Mouse (Mus musculus) embryonic facial prominence, embryonic 14.5 days (tissue): ENCODE data around the gene Mcidas. TPM values are rescaled to one million over a fixed set of nuclear protein-coding genes. Genes with fewer than 3 reads are reported as not detected.

Experiments used
- ATAC-seq: fragments of 200-750 bp; cut with Nextera tagmentation; 2 replicates; pipeline ENCODE4 v1.8.0; 2017; ENCODE audit warnings: low read depth, moderate number of reproducible peaks, moderate TSS enrichment
- DNase-seq: peaks from one replicate; pipeline ENCODE4 v3.0.0-alpha.2; 2015; ENCODE audit warnings: low spot score
- H3K27ac ChIP-seq: fragments of 300-500 bp; sonication (generic); replicated peaks from 2 replicates; pipeline ENCODE4 v1.5.1; 2014; ENCODE audit warnings: low read depth, mild to moderate bottlenecking, low read length, moderate library complexity
- H3K27me3 ChIP-seq: fragments of 300-500 bp; sonication (generic); replicated peaks from 2 replicates; pipeline ENCODE4 v1.6.1; 2014; ENCODE audit warnings: low read length; ENCODE audit not compliant: control insufficient read depth, insufficient read depth
- H3K36me3 ChIP-seq: fragments of 300-500 bp; sonication (generic); 2 replicates; pipeline ENCODE4 v1.6.1; 2014; ENCODE audit warnings: low read length, mixed read lengths; ENCODE audit not compliant: control insufficient read depth, insufficient read depth
- H3K4me1 ChIP-seq: fragments of 300-500 bp; sonication (generic); 2 replicates; pipeline ENCODE4 v1.6.1; 2014; ENCODE audit warnings: antibody characterized with exemption, low read length; ENCODE audit not compliant: control insufficient read depth, insufficient read depth
- H3K4me2 ChIP-seq: fragments of 300-500 bp; sonication (generic); 2 replicates; pipeline ENCODE4 v1.6.1; 2014; ENCODE audit warnings: low read depth, mild to moderate bottlenecking, low read length, moderate library complexity, mixed read lengths
- H3K4me3 ChIP-seq: fragments of 300-500 bp; sonication (generic); 2 replicates; pipeline ENCODE4 v1.5.1; 2014; ENCODE audit warnings: low read depth, mild to moderate bottlenecking, low read length
- H3K9ac ChIP-seq: fragments of 300-500 bp; sonication (generic); 2 replicates; pipeline ENCODE4 v1.6.1; 2014; ENCODE audit warnings: low read depth, mild to moderate bottlenecking, low read length, moderate library complexity, mixed read lengths
- H3K9me3 ChIP-seq: fragments of 300-500 bp; sonication (generic); 2 replicates; pipeline ENCODE4 v1.6.1; 2016; ENCODE audit warnings: low read length; ENCODE audit not compliant: control insufficient read depth
- WGBS: fragments of 180-500 bp; shearing (Covaris S2); extraction: QIAGEN DNeasy Blood & Tissue Kit; methylation state at CpG from one replicate; pipeline ENCODE4 v1.1.7; 2014; 5-methylcytosine and 5-hydroxymethylcytosine counted together
- polyA plus RNA-seq: library from polyadenylated mRNA; unstranded; fragments of >200 nt; fragmentation: Nextera tagmentation; extraction: Ambion mirVana; gene quantifications from 2 replicates; pipeline ENCODE4 v1.2.1, GENCODE M21; 2014

Mcidas gene
- polyA plus RNA-seq, 1 experiment from 2014 or later, result 4.1 TPM

GRCm38 (mm10) chr13:113022467-113022866 lies 28.8 kb downstream of the Mcidas start:
- H3K27ac ChIP-seq, result no peak overlapping the region
- ATAC-seq, result no peak
- no peak for DNase-seq
- H3K27me3 ChIP-seq, result no peaks in the 10 kb centered on the region
- H3K4me1 ChIP-seq, result 0 out of 2 replicates have a peak, but pooled peaks cover 4% of the 10 kb centered on the region
- no peak overlapping the region for H3K4me3 ChIP-seq
- H3K4me2 ChIP-seq, result no peak overlapping the region
- 71% methylated on average over 8 of the region's 8 CpGs for WGBS
- H3K36me3 ChIP-seq, result no peaks in the 10 kb centered on the region
- H3K9me3 ChIP-seq, result no peaks in the 10 kb centered on the region
- H3K9ac ChIP-seq, result no peak overlapping the region

GRCm38 (mm10) chr13:113023274-113024143 lies 29.9 kb downstream of the Mcidas start:
- Histone ChIP-seq H3K9ac (no peak overlapping the region), H3K27ac (no peak overlapping the region), H3K27me3 (no peaks in the 10 kb centered on the region), H3K36me3 (no peaks in the 10 kb centered on the region), H3K4me1 (0 out of 2 replicates have a peak, but pooled peaks cover 4% of the 10 kb centered on the region), H3K9me3 (no peaks in the 10 kb centered on the region), H3K4me2 (no peak overlapping the region), H3K4me3 (no peak overlapping the region)
- no peak for ATAC-seq
- DNase-seq, result no peak
- WGBS, result 74% methylated on average over 17 of the region's 17 CpGs

GRCm38 (mm10) chr13:113031351-113031750 lies 37.7 kb downstream of the Mcidas start:
- ATAC-seq, result no peak
- H3K36me3 ChIP-seq, result no peaks in the 10 kb centered on the region
- DNase-seq, result no peak
- H3K9me3 ChIP-seq, result no peaks in the 10 kb centered on the region
- H3K4me2 ChIP-seq, result peak overlapping the region; percentile 94
- H3K4me1 ChIP-seq, result peaks cover 11% of the 10 kb centered on the region
- no peak overlapping the region for H3K27ac ChIP-seq
- H3K4me3 ChIP-seq, result peak overlapping the region; percentile 52
- WGBS, result 4% methylated on average over 6 of the region's 7 CpGs
- no peak overlapping the region for H3K9ac ChIP-seq
- peaks cover 36% of the 10 kb centered on the region for H3K27me3 ChIP-seq

GRCm38 (mm10) chr13:113031792-113032571 lies 38.3 kb downstream of the Mcidas start:
- H3K27me3 ChIP-seq, result peaks cover 36% of the 10 kb centered on the region
- H3K4me2 ChIP-seq, result peak overlapping the region; percentile 94
- H3K36me3 ChIP-seq, result no peaks in the 10 kb centered on the region
- H3K4me1 ChIP-seq, result peaks cover 11% of the 10 kb centered on the region
- DNase-seq (peak; percentile 71), ATAC-seq (peak; percentile 39)
- 1% methylated on average over 39 of the region's 40 CpGs for WGBS
- peak overlapping the region; percentile 52 for H3K9ac ChIP-seq
- peak overlapping the region; percentile 52 for H3K4me3 ChIP-seq
- no peak overlapping the region for H3K27ac ChIP-seq
- no peaks in the 10 kb centered on the region for H3K9me3 ChIP-seq

GRCm38 (mm10) chr13:113032831-113033230 lies 39.2 kb downstream of the Mcidas start:
- H3K4me1 ChIP-seq, result peaks cover 11% of the 10 kb centered on the region
- no peak overlapping the region for H3K4me3 ChIP-seq
- H3K9ac ChIP-seq, result no peak overlapping the region
- H3K36me3 ChIP-seq, result no peaks in the 10 kb centered on the region
- DNase-seq, result no peak
- no peaks in the 10 kb centered on the region for H3K9me3 ChIP-seq
- peaks cover 36% of the 10 kb centered on the region for H3K27me3 ChIP-seq
- no peak for ATAC-seq
- H3K27ac ChIP-seq, result no peak overlapping the region
- no peak overlapping the region for H3K4me2 ChIP-seq

- ATAC-seq, result no peak
- peak overlapping the region; percentile 60 for H3K9ac ChIP-seq
- H3K4me3 ChIP-seq, result peak overlapping the region; percentile 57
- DNase-seq, result no peak
- H3K4me1 ChIP-seq, result peaks cover 11% of the 10 kb centered on the region
- H3K36me3 ChIP-seq, result no peaks in the 10 kb centered on the region
- peaks cover 36% of the 10 kb centered on the region for H3K27me3 ChIP-seq
- WGBS, result 2% methylated on average over 11 of the region's 11 CpGs
- H3K27ac ChIP-seq, result no peak overlapping the region
- H3K9me3 ChIP-seq, result no peaks in the 10 kb centered on the region
- peak overlapping the region; percentile 99 for H3K4me2 ChIP-seq
Observed at GRCm38 (mm10) chr13:113034271-113034886, 40.7 kb downstream of the Mcidas start.

- H3K36me3 ChIP-seq, result no peaks in the 10 kb centered on the region
- H3K9ac ChIP-seq, result peak within 1 kb of the TSS; percentile 60
- peak within 1 kb of the TSS; percentile 57 for H3K4me3 ChIP-seq
- H3K9me3 ChIP-seq, result no peaks in the 10 kb centered on the region
- peak within 1 kb of the TSS; percentile 99 for H3K4me2 ChIP-seq
- ATAC-seq (peak; percentile 48; the same call in 1 of the 2 replicates), DNase-seq (peak; percentile 68)
- H3K27me3 ChIP-seq, result peaks cover 36% of the 10 kb centered on the region
- WGBS, result under 1% methylated on average over 43 of the region's 46 CpGs
- H3K27ac ChIP-seq, result no peak within 1 kb of the TSS
- H3K4me1 ChIP-seq, result peaks cover 11% of the 10 kb centered on the region
Observed at GRCm38 (mm10) chr13:113034950-113035421, 41.3 kb downstream of the Mcidas start, which contains the start of gene Cdc20b. Gene Cdc20b (plus strand): TSS chr13:113035111.

GRCm38 (mm10) chr13:113035852-113036251 lies 42.2 kb downstream of the Mcidas start:
- ATAC-seq (peak; percentile 92), DNase-seq (peak; percentile 97)
- Histone ChIP-seq H3K4me1 (peaks cover 11% of the 10 kb centered on the region), H3K27me3 (peaks cover 36% of the 10 kb centered on the region), H3K4me3 (peak overlapping the region; percentile 57), H3K27ac (no peak overlapping the region), H3K4me2 (peak overlapping the region; percentile 99), H3K36me3 (no peaks in the 10 kb centered on the region), H3K9ac (no peak overlapping the region), H3K9me3 (no peaks in the 10 kb centered on the region)
- 0% methylated on average over 4 of the region's 4 CpGs for WGBS
